Mouse (Mus musculus) limb, embryonic 13.5 days (tissue): ENCODE results near the gene Atxn7l3b. TPM values are rescaled to one million over a fixed set of nuclear protein-coding genes. Genes with fewer than 3 reads are reported as not detected.

ENCODE experiments used
- ATAC-seq: fragments of 200-750 bp; cut with Nextera tagmentation; 2 replicates; pipeline ENCODE4 v1.8.0; 2017; ENCODE audit warnings: low read depth, moderate number of reproducible peaks, moderate TSS enrichment; ENCODE audit not compliant: low FRiP score
- H3K27ac ChIP-seq: fragments of 300-500 bp; sonication (generic); 2 replicates; pipeline ENCODE4 v1.5.1; 2015; ENCODE audit warnings: inconsistent platforms, mild to moderate bottlenecking, moderate library complexity
- H3K27me3 ChIP-seq: fragments of 300-500 bp; sonication (generic); 2 replicates; pipeline ENCODE4 v1.6.1; 2015; ENCODE audit warnings: mild to moderate bottlenecking, inconsistent platforms
- H3K36me3 ChIP-seq: fragments of 300-500 bp; sonication (generic); 2 replicates; pipeline ENCODE4 v1.6.1; 2015; ENCODE audit warnings: inconsistent platforms, mild to moderate bottlenecking, moderate library complexity
- H3K4me1 ChIP-seq: fragments of 300-500 bp; sonication (generic); 2 replicates; pipeline ENCODE4 v1.6.1; 2015; ENCODE audit warnings: inconsistent platforms
- H3K4me2 ChIP-seq: fragments of 300-500 bp; sonication (generic); replicated peaks from 2 replicates; pipeline ENCODE4 v1.6.1; 2015; ENCODE audit warnings: inconsistent platforms, mild to moderate bottlenecking, moderate library complexity
- H3K4me3 ChIP-seq: fragments of 300-500 bp; sonication (generic); 2 replicates; pipeline ENCODE4 v1.5.1; 2015; ENCODE audit warnings: moderate library complexity, mild to moderate bottlenecking, inconsistent platforms
- H3K9ac ChIP-seq: fragments of 300-500 bp; sonication (generic); 2 replicates; pipeline ENCODE4 v1.6.1; 2015; ENCODE audit warnings: mild to moderate bottlenecking, inconsistent platforms
- H3K9me3 ChIP-seq: fragments of 300-500 bp; sonication (generic); 2 replicates; pipeline ENCODE4 v1.6.1; 2016; ENCODE audit warnings: inconsistent platforms
- WGBS: fragments of 180-500 bp; shearing (Covaris S2); methylation state at CpG from one replicate; pipeline ENCODE4 v1.1.7; 2015; 5-methylcytosine and 5-hydroxymethylcytosine counted together
- polyA plus RNA-seq: library from polyadenylated mRNA; unstranded; fragments of >200 nt; fragmentation: Nextera tagmentation; extraction: Ambion mirVana; gene quantifications from 2 replicates; pipeline ENCODE4 v1.2.1, GENCODE M21; 2015

Gene Atxn7l3b
- polyA plus RNA-seq, 1 experiment from 2014 or later: 304 TPM

- no peak overlapping the region for H3K4me3 ChIP-seq
- H3K4me1 ChIP-seq: no peaks in the 10 kb centered on the region
- H3K27me3 ChIP-seq: no peaks in the 10 kb centered on the region
- H3K36me3 ChIP-seq: no peaks in the 10 kb centered on the region
- H3K4me2 ChIP-seq: no peak overlapping the region
- H3K27ac ChIP-seq: no peak overlapping the region
- no peak for ATAC-seq
- 86% methylated on average over 7 of the region's 7 CpGs for WGBS
- no peaks in the 10 kb centered on the region for H3K9me3 ChIP-seq
- H3K9ac ChIP-seq: no peak overlapping the region
Measured at GRCm38 (mm10) chr10:112900243-112900642, 28.6 kb downstream of the Atxn7l3b start.

- no peaks in the 10 kb centered on the region for H3K36me3 ChIP-seq
- no peak overlapping the region for H3K27ac ChIP-seq
- no peaks in the 10 kb centered on the region for H3K9me3 ChIP-seq
- ATAC-seq: no peak
- H3K4me3 ChIP-seq: no peak overlapping the region
- H3K9ac ChIP-seq: no peak overlapping the region
- no peaks in the 10 kb centered on the region for H3K4me1 ChIP-seq
- H3K27me3 ChIP-seq: no peaks in the 10 kb centered on the region
- H3K4me2 ChIP-seq: no peak overlapping the region
- WGBS: 69% methylated on average over 3 of the region's 3 CpGs
Measured at GRCm38 (mm10) chr10:112899796-112900195, 29.0 kb downstream of the Atxn7l3b start.

DNA sequence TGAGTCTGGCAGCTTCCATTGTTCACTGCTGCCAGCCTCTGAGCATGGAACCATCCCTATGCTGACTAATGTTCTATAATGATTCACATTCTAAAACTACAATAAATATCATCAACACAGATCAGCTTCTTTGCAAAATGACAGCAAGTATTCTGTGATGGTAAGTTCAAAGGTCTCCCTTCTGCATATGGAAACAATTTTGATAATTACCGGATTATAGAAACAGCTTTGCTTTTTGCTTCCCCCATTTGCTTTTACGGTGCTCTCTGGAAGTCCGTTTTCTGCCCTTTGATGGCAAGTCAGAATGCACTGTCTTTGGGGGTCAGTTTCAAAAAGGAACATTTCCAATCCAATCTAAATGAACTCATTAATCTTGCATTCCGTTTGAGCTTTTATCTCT, 32.2 kb downstream of the Atxn7l3b start:
- Histone ChIP-seq H3K4me2 (no peak overlapping the region), H3K36me3 (no peaks in the 10 kb centered on the region), H3K9ac (no peak overlapping the region), H3K27ac (no peak overlapping the region), H3K4me1 (no peaks in the 10 kb centered on the region), H3K27me3 (no peaks in the 10 kb centered on the region), H3K9me3 (no peaks in the 10 kb centered on the region), H3K4me3 (no peak overlapping the region)
- ATAC-seq: no peak
- 13% methylated on average over 4 of the region's 4 CpGs for WGBS

- H3K9ac ChIP-seq: no peak overlapping the region
- no peak overlapping the region for H3K27ac ChIP-seq
- H3K9me3 ChIP-seq: no peaks in the 10 kb centered on the region
- H3K4me2 ChIP-seq: no peak overlapping the region
- H3K27me3 ChIP-seq: no peaks in the 10 kb centered on the region
- no peaks in the 10 kb centered on the region for H3K4me1 ChIP-seq
- no peaks in the 10 kb centered on the region for H3K36me3 ChIP-seq
- 80% methylated on average over 10 of the region's 10 CpGs for WGBS
- no peak overlapping the region for H3K4me3 ChIP-seq
- no peak for ATAC-seq
Measured at GRCm38 (mm10) chr10:112893622-112894252, 35.1 kb downstream of the Atxn7l3b start.

- WGBS: 84% methylated on average over 9 of the region's 9 CpGs
- Histone ChIP-seq H3K36me3 (no peaks in the 10 kb centered on the region), H3K27ac (no peak overlapping the region), H3K27me3 (no peaks in the 10 kb centered on the region), H3K4me3 (no peak overlapping the region), H3K4me1 (no peaks in the 10 kb centered on the region), H3K4me2 (no peak overlapping the region), H3K9me3 (no peaks in the 10 kb centered on the region), H3K9ac (no peak overlapping the region)
- ATAC-seq: no peak
Measured at GRCm38 (mm10) chr10:112884064-112884463, 44.7 kb downstream of the Atxn7l3b start.

DNA sequence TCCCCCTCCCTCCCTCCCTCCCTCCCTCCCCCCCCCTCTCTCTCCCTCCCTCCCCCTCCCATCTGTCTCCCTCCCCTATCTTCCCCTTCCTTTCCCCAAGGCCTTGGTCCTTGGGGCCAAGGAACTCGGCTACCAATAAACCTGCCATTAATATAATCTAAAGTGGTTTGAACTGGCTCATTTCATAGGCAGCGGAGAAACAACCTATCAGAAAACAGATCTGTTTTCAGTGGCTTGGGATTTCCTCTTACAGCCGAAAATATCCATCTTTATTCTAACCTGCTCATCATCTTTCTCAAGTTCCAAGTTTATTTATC, 45.2 kb downstream of the Atxn7l3b start:
- Histone ChIP-seq H3K36me3 (no peaks in the 10 kb centered on the region), H3K27ac (no peak overlapping the region), H3K9ac (no peak overlapping the region), H3K4me3 (no peak overlapping the region), H3K4me1 (no peaks in the 10 kb centered on the region), H3K27me3 (no peaks in the 10 kb centered on the region), H3K4me2 (no peak overlapping the region), H3K9me3 (no peaks in the 10 kb centered on the region)
- WGBS: 48% methylated on average over 3 of the region's 3 CpGs
- ATAC-seq: no peak

DNA sequence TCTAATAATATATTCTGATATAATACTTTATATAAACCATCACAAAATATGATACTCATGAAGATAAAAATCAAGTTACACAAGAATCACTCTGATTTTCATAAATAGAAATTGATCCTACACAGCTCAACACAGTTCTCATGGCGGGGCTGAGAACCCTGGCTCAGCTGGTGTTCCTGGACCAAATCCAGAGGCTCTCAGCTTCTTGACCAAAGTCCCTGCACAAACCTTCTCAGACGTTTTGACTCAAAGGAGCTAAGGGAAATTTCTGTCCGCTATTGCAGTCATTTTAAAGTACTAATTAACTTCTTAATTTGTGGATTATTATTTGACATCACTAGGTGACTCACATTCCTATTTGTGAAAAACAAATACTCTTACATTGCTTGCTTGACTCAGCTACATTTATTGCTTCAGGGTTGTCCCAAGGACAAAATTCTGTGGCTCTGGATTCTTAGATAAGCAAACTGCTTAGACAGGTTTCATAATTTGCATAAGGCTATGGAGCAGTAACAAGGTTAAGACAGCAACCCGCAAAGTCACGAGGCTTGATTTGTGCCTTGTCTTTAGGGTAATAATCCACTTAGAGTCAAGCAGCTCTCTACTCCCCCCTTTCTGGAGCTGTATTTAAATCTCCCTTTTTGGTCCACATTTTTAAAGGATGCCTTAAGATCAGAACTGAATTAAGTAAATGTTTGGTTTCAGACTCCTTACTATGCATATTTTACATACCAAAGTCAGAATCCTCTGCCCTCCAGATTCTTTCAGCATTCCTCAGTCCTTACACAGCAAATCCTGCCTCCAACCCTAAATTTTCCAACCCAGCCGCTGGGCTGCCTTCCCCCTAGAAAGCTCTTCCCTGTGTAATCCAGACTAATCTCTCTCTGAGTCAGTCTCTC, 45.8 kb downstream of the Atxn7l3b start:
- Histone ChIP-seq H3K4me2 (no peak overlapping the region), H3K9me3 (no peaks in the 10 kb centered on the region), H3K27me3 (no peaks in the 10 kb centered on the region), H3K4me1 (no peaks in the 10 kb centered on the region), H3K27ac (no peak overlapping the region), H3K9ac (no peak overlapping the region), H3K4me3 (no peak overlapping the region), H3K36me3 (no peaks in the 10 kb centered on the region)
- no peak for ATAC-seq
- 30% methylated on average over 6 of the region's 6 CpGs for WGBS

DNA sequence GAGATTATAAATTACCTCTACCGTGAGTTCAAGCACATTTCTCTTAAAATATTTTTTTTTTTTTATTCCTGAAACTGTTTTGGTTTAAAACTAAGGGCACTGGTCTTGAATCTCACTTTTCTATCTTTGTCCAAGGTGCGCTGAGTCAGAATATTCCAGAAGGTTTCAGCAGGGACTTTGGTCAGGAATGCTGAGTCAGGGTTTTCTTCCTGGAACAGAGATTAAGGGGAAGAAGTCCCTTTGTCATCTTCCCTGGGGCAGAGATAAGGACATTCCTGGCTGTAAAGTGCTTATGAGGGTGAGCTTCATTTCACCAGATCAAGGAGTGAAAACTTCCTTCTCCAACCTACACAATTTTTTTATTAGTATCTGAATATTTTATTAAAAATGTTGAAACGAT, 46.7 kb downstream of the Atxn7l3b start:
- Histone ChIP-seq H3K9me3 (no peaks in the 10 kb centered on the region), H3K4me1 (no peaks in the 10 kb centered on the region), H3K27me3 (no peaks in the 10 kb centered on the region), H3K4me2 (no peak overlapping the region), H3K27ac (no peak overlapping the region), H3K36me3 (no peaks in the 10 kb centered on the region), H3K9ac (no peak overlapping the region), H3K4me3 (no peak overlapping the region)
- no peak for ATAC-seq
- 85% methylated on average over 3 of the region's 3 CpGs for WGBS

GRCm38 (mm10) chr10:112876655-112877393, 52.0 kb downstream of the Atxn7l3b start:
- H3K27ac ChIP-seq: no peak overlapping the region
- no peaks in the 10 kb centered on the region for H3K9me3 ChIP-seq
- H3K4me1 ChIP-seq: no peaks in the 10 kb centered on the region
- 68% methylated on average over 1 of the region's 1 CpGs for WGBS
- no peaks in the 10 kb centered on the region for H3K36me3 ChIP-seq
- H3K4me3 ChIP-seq: no peak overlapping the region
- H3K27me3 ChIP-seq: no peaks in the 10 kb centered on the region
- H3K9ac ChIP-seq: no peak overlapping the region
- ATAC-seq: no peak
- no peak overlapping the region for H3K4me2 ChIP-seq
